Mouse (Mus musculus): ENCODE results near the gene Uba3. TPM values are rescaled to one million over a fixed set of nuclear protein-coding genes. Genes with fewer than 3 reads are reported as not detected.

The Uba3 gene
- 1.5 and 2.1 TPM in 2 replicates for polyA plus RNA-seq (2012; rRNA removed)

GRCm38 (mm10) chr6:97205439-97205885 lies at the start of gene Uba3:
Uba3 (minus strand) TSS chr6:97205647.

GRCm38 (mm10) chr6:97252711-97253221 lies 47.3 kb upstream of the Uba3 start, which contains the start of gene Lmod3:
Lmod3 (minus strand) TSS chr6:97252759.

GRCm38 (mm10) chr6:97210191-97210961 lies 4.9 kb upstream of the Uba3 start, which contains the start of gene Arl6ip5:
Arl6ip5 (plus strand) TSS chr6:97210689.

GRCm38 (mm10) chr6:97178491-97179366 lies 26.7 kb downstream of the Uba3 start, which contains the start of gene Tmf1:
Tmf1 (minus strand) TSS chr6:97179122.

GRCm38 (mm10) chr6:97148383-97149251 lies 56.8 kb downstream of the Uba3 start, which contains the start of gene Eogt:
Eogt (minus strand) TSS chr6:97149182.

Other genes starting within 250 kb of the Uba3 start
- gene Fam19a4, start 145.2 kb downstream of the Uba3 start, polyA plus RNA-seq (2012; rRNA removed): 0.17 and 0.44 TPM in 2 replicates
- 1.6 and 4.3 TPM in 2 replicates for gene Eogt, start 56.5 kb downstream of the Uba3 start, polyA plus RNA-seq (2012; rRNA removed)
- 0.85 and 1.00 TPM in 2 replicates for gene Tmf1, start 26.5 kb downstream of the Uba3 start, polyA plus RNA-seq (2012; rRNA removed)
- gene Arl6ip5, start 5.0 kb upstream of the Uba3 start, polyA plus RNA-seq (2012; rRNA removed): 21.6 and 22.7 TPM in 2 replicates
- gene Lmod3, start 47.1 kb upstream of the Uba3 start, polyA plus RNA-seq (2012; rRNA removed): 0.13 and 0.15 TPM in 2 replicates